Mouse (Mus musculus) forebrain, postnatal 0 days (tissue): ENCODE measurements at regions not wholly inside any gene's neighbourhood (a gene's known extent, or its start where the extent isn't known, plus 50 kb on each side); places are given as distances from the start of the nearest gene placed in this dataset.

Source experiments
- ATAC-seq: fragments of 200-750 bp; cut with Nextera tagmentation; 2 replicates; pipeline ENCODE4 v1.8.0; 2017; ENCODE audit warnings: mild to moderate bottlenecking, moderate library complexity
- DNase-seq: peaks from one replicate; pipeline ENCODE4 v3.0.0-alpha.2; 2015
- H3K27ac ChIP-seq: fragments of 300-500 bp; sonication (generic); 2 replicates; pipeline ENCODE4 v1.5.1; 2014; ENCODE audit warnings: low read depth, mild to moderate bottlenecking, antibody characterized with exemption, low read length, moderate library complexity, mixed read lengths
- H3K27me3 ChIP-seq: fragments of 300-500 bp; sonication (generic); 2 replicates; pipeline ENCODE4 v1.6.1; 2014; ENCODE audit warnings: mild to moderate bottlenecking, low read length, mixed read lengths; ENCODE audit not compliant: insufficient read depth
- H3K36me3 ChIP-seq: fragments of 300-500 bp; sonication (generic); 2 replicates; pipeline ENCODE4 v1.6.1; 2014; ENCODE audit warnings: mild to moderate bottlenecking, moderate library complexity; ENCODE audit not compliant: insufficient read depth
- H3K4me1 ChIP-seq: fragments of 300-500 bp; sonication (generic); 2 replicates; pipeline ENCODE4 v1.6.1; 2014; ENCODE audit warnings: antibody characterized with exemption; ENCODE audit not compliant: insufficient read depth
- H3K4me2 ChIP-seq: fragments of 300-500 bp; sonication (generic); 2 replicates; pipeline ENCODE4 v1.6.1; 2014; ENCODE audit warnings: low read depth, mild to moderate bottlenecking, moderate library complexity
- H3K4me3 ChIP-seq: fragments of 300-500 bp; sonication (generic); 2 replicates; pipeline ENCODE4 v1.5.1; 2014; ENCODE audit warnings: low read depth, low read length, mixed read lengths
- H3K9ac ChIP-seq: fragments of 300-500 bp; sonication (generic); 2 replicates; pipeline ENCODE4 v1.6.1; 2014; ENCODE audit warnings: mild to moderate bottlenecking
- H3K9me3 ChIP-seq: fragments of 300-500 bp; sonication (generic); 2 replicates; pipeline ENCODE4 v1.6.1; 2016; ENCODE audit warnings: low read length
- CTCF ChIP-seq: sonication (generic); IDR thresholded peaks from 2 replicates; pipeline ENCODE4 v1.5.1; 2016; ENCODE audit warnings: antibody characterized with exemption, control low read depth, low read depth
- WGBS: fragments of 180-500 bp; shearing (Covaris S2); extraction: QIAGEN DNeasy Blood & Tissue Kit; methylation state at CpG from one replicate; pipeline ENCODE4 v1.1.7; 2014; 5-methylcytosine and 5-hydroxymethylcytosine counted together

DNA sequence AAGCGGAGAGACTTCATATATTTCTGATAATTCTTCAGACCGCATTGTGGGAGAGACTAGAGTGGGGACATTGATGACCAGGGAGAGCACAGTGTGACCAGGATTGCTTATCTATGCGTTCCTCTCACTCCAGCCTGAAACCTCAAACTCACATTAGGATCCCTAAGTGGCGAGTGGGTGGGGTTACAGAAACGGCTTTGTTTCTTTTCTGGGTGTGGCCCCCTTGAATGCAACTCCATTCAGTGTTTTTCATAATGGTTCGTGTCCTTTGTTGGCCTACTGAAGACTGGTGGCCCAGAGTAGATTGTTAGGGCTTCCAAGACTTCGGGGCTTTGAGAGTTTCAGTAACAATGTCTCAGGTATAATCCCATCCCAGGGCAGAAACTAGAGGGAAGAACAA is 1512.1 kb downstream of the Slc22a22 start:
- Histone ChIP-seq H3K27ac (no peak overlapping the region), H3K4me1 (no peaks in the 10 kb centered on the region), H3K27me3 (no peaks in the 10 kb centered on the region), H3K36me3 (no peaks in the 10 kb centered on the region), H3K4me2 (no peak overlapping the region), H3K9me3 (no peaks in the 10 kb centered on the region), H3K9ac (no peak overlapping the region), H3K4me3 (no peak overlapping the region)
- no peak for ATAC-seq
- DNase-seq, result no peak
- no peak for TF ChIP-seq CTCF
- 75% methylated on average over 7 of the region's 7 CpGs for WGBS

- no peaks in the 10 kb centered on the region for H3K4me1 ChIP-seq
- WGBS, result 97% methylated on average over 3 of the region's 3 CpGs
- TF ChIP-seq CTCF, result no peak
- H3K27me3 ChIP-seq, result no peaks in the 10 kb centered on the region
- no peak overlapping the region for H3K4me3 ChIP-seq
- no peak overlapping the region for H3K9ac ChIP-seq
- no peaks in the 10 kb centered on the region for H3K9me3 ChIP-seq
- no peak for DNase-seq
- ATAC-seq, result no peak
- H3K36me3 ChIP-seq, result no peaks in the 10 kb centered on the region
- no peak overlapping the region for H3K4me2 ChIP-seq
- no peak overlapping the region for H3K27ac ChIP-seq
These were observed 1515.3 kb downstream of the Slc22a22 start for GRCm38 (mm10) chr15:55962093-55962492.
